Mouse (Mus musculus) hindbrain, embryonic 12.5 days (tissue): ENCODE results near the gene Hmgb2. TPM values are rescaled to one million over a fixed set of nuclear protein-coding genes. Genes with fewer than 3 reads are reported as not detected.
"Not testable (repeated sequence)": the region's sequence is repeated elsewhere in the genome, so short reads cannot be mapped to it uniquely, and the experiment has no call there.

Source experiments
- ATAC-seq: fragments of 200-750 bp; cut with Nextera tagmentation; 2 replicates; pipeline ENCODE4 v1.8.0; 2017; ENCODE audit warnings: moderate TSS enrichment; ENCODE audit not compliant: low FRiP score
- H3K27ac ChIP-seq: fragments of 300-500 bp; sonication (generic); 2 replicates; pipeline ENCODE4 v1.5.1; 2016; ENCODE audit warnings: mild to moderate bottlenecking
- H3K27me3 ChIP-seq: fragments of 300-500 bp; sonication (generic); 2 replicates; pipeline ENCODE4 v1.6.1; 2016; ENCODE audit warnings: mild to moderate bottlenecking
- H3K36me3 ChIP-seq: fragments of 300-500 bp; sonication (generic); 2 replicates; pipeline ENCODE4 v1.6.1; 2016; ENCODE audit warnings: mild to moderate bottlenecking
- H3K4me1 ChIP-seq: fragments of 300-500 bp; sonication (generic); 2 replicates; pipeline ENCODE4 v1.6.1; 2016
- H3K4me2 ChIP-seq: fragments of 300-500 bp; sonication (generic); replicated peaks from 2 replicates; pipeline ENCODE4 v1.6.1; 2016; ENCODE audit warnings: mild to moderate bottlenecking
- H3K4me3 ChIP-seq: fragments of 300-500 bp; sonication (generic); 2 replicates; pipeline ENCODE4 v1.5.1; 2016; ENCODE audit warnings: mild to moderate bottlenecking
- H3K9ac ChIP-seq: fragments of 300-500 bp; sonication (generic); 2 replicates; pipeline ENCODE4 v1.6.1; 2016; ENCODE audit warnings: mild to moderate bottlenecking, moderate library complexity
- H3K9me3 ChIP-seq: fragments of 300-500 bp; sonication (generic); replicated peaks from 2 replicates; pipeline ENCODE4 v1.6.1; 2016; ENCODE audit warnings: mild to moderate bottlenecking
- WGBS: fragments of 180-500 bp; shearing (Covaris S2); methylation state at CpG from one replicate; pipeline ENCODE4 v1.1.7; 2016; 5-methylcytosine and 5-hydroxymethylcytosine counted together
- polyA plus RNA-seq: library from polyadenylated mRNA; unstranded; fragments of >200 nt; fragmentation: Nextera tagmentation; extraction: Ambion mirVana; gene quantifications from 2 replicates; pipeline ENCODE4 v1.2.1, GENCODE M21; 2016

Gene Hmgb2
- polyA plus RNA-seq, 1 experiment from 2014 or later, result 331 TPM

DNA sequence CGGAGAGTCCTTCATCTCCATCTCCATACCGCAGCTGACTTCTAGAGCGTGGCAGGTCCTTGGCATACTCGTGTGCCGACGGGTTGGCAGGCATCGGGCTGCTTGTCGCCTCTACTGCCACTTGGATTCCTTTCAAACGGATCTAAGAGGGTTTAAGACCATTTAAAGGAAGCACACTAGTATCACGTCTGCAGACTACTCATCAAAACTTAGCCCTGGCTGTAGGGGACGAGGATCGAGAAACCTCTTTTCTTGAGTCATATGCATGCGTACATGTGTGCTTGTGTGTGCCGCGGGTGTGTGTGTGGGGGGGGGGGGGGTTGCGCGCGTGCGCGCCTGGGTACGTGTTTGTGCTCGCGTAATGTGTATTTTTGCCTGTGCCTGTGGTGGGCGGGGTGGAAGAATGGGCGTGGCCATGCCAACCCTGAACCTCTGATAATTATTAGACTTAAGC, 23.4 kb upstream of the Hmgb2 start:
- Histone ChIP-seq H3K4me1 (peaks cover 7% of the 10 kb centered on the region), H3K27ac (peak overlapping the region; percentile 99), H3K36me3 (no peaks in the 10 kb centered on the region), H3K27me3 (no peaks in the 10 kb centered on the region), H3K9me3 (no peaks in the 10 kb centered on the region), H3K4me3 (peak overlapping the region; percentile 97), H3K9ac (peak overlapping the region; percentile 65), H3K4me2 (peak overlapping the region; percentile 70)
- under 1% methylated on average over 25 of the region's 25 CpGs for WGBS
- peak; percentile 44 for ATAC-seq

DNA sequence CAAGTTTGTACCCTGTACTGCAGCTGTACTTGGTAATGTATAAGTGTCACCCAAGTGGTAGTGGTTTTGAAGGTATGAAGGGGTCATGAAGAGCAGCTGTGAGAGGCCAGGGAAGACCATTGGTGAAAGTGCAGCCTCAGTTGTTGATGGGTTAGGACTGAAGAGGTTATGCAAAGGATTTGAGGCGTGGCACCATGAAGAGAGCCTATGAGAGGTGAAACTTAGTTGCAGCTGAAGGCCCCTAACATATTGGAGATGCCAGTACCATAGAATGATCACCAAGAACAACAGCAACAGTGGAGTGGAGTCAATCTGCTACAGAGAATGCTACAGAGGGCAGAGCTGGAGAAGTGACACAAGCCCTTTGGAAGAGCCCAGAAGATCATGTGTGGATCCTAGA, 22.3 kb upstream of the Hmgb2 start:
- no peaks in the 10 kb centered on the region for H3K9me3 ChIP-seq
- H3K36me3 ChIP-seq, result no peaks in the 10 kb centered on the region
- H3K27me3 ChIP-seq, result no peaks in the 10 kb centered on the region
- no peak overlapping the region for H3K27ac ChIP-seq
- H3K4me2 ChIP-seq, result no peak overlapping the region
- no peak for ATAC-seq
- 94% methylated on average over 1 of the region's 1 CpGs for WGBS
- no peak overlapping the region for H3K9ac ChIP-seq
- peaks cover 7% of the 10 kb centered on the region for H3K4me1 ChIP-seq
- no peak overlapping the region for H3K4me3 ChIP-seq

GRCm38 (mm10) chr8:57489896-57490295, 21.8 kb upstream of the Hmgb2 start:
- no peaks in the 10 kb centered on the region for H3K36me3 ChIP-seq
- no peak overlapping the region for H3K9ac ChIP-seq
- ATAC-seq, result no peak
- H3K4me1 ChIP-seq, result peaks cover 7% of the 10 kb centered on the region
- H3K4me2 ChIP-seq, result no peak overlapping the region
- H3K4me3 ChIP-seq, result no peak overlapping the region
- no peaks in the 10 kb centered on the region for H3K27me3 ChIP-seq
- H3K9me3 ChIP-seq, result no peaks in the 10 kb centered on the region
- no peak overlapping the region for H3K27ac ChIP-seq

- Histone ChIP-seq H3K9me3 (no peaks in the 10 kb centered on the region), H3K9ac (no peak overlapping the region)
- 93% methylated on average over 4 of the region's 4 CpGs for WGBS
These were observed 19.8 kb upstream of the Hmgb2 start for GRCm38 (mm10) chr8:57491873-57492272.

GRCm38 (mm10) chr8:57498494-57498846, 13.2 kb upstream of the Hmgb2 start:
- 47% methylated on average over 8 of the region's 8 CpGs for WGBS
- Histone ChIP-seq H3K9me3 (no peaks in the 10 kb centered on the region), H3K4me1 (peaks cover 9% of the 10 kb centered on the region; the same call in 1 of the 2 replicates), H3K4me3 (no peak overlapping the region), H3K4me2 (peak overlapping the region; percentile 19; the same call in 1 of the 2 replicates), H3K27ac (0 out of 2 replicates have a peak overlapping the region, but pooled peaks have one; percentile 23), H3K27me3 (no peaks in the 10 kb centered on the region), H3K36me3 (no peaks in the 10 kb centered on the region), H3K9ac (no peak overlapping the region)
- ATAC-seq, result peak; percentile 24; the same call in 1 of the 2 replicates

More at GRCm38 (mm10) chr8:57491873-57492272, 19.8 kb upstream of the Hmgb2 start:
- no peaks in the 10 kb centered on the region for H3K36me3 ChIP-seq
- no peak overlapping the region for H3K4me3 ChIP-seq
- no peak for ATAC-seq
- no peaks in the 10 kb centered on the region for H3K4me1 ChIP-seq
- no peak overlapping the region for H3K4me2 ChIP-seq
- no peaks in the 10 kb centered on the region for H3K27me3 ChIP-seq
- no peak overlapping the region for H3K27ac ChIP-seq

GRCm38 (mm10) chr8:57498847-57499511, 12.7 kb upstream of the Hmgb2 start:
- 40% methylated on average over 17 of the region's 17 CpGs for WGBS
- H3K4me2 ChIP-seq, result peak overlapping the region; percentile 19

GRCm38 (mm10) chr8:57503641-57504040, 8.1 kb upstream of the Hmgb2 start:
- no peak for ATAC-seq
- Histone ChIP-seq H3K9ac (no peak overlapping the region), H3K27me3 (no peaks in the 10 kb centered on the region), H3K9me3 (no peaks in the 10 kb centered on the region), H3K4me2 (no peak overlapping the region), H3K4me3 (no peak overlapping the region), H3K36me3 (no peaks in the 10 kb centered on the region), H3K4me1 (peaks cover 6% of the 10 kb centered on the region; the same call in 1 of the 2 replicates), H3K27ac (no peak overlapping the region)
- 49% methylated on average over 5 of the region's 5 CpGs for WGBS

More at GRCm38 (mm10) chr8:57498847-57499511, 12.7 kb upstream of the Hmgb2 start:
- no peak overlapping the region for H3K4me3 ChIP-seq
- peaks cover 9% of the 10 kb centered on the region; the same call in 1 of the 2 replicates for H3K4me1 ChIP-seq
- H3K9me3 ChIP-seq, result no peaks in the 10 kb centered on the region
- no peaks in the 10 kb centered on the region for H3K27me3 ChIP-seq
- no peaks in the 10 kb centered on the region for H3K36me3 ChIP-seq
- H3K27ac ChIP-seq, result 0 out of 2 replicates have a peak overlapping the region, but pooled peaks have one; percentile 23
- peak; percentile 71 for ATAC-seq
- H3K9ac ChIP-seq, result no peak overlapping the region

DNA sequence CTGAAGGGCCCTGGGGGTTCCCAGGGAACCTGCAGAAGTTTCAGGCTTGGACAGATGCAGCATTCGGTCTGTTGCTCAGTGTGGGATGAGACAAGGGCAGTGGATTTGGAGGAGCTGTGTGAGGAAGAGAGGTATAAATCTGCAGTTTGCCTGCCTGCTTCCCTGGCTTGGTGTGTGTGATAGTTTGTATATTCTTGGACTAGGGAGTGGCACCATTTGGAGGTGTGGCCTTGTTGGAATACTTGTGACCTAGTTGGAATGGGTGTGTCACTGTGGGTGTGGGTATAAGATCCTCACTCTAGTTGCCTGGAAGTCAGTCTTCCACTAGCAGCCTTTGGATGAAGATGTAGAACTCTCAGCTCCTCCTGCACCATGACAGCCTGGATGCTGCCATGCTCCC, 6.2 kb upstream of the Hmgb2 start:
- H3K4me1 ChIP-seq, H3K27me3 ChIP-seq, H3K27ac ChIP-seq, H3K9me3 ChIP-seq, ATAC-seq, H3K36me3 ChIP-seq, H3K4me3 ChIP-seq, H3K4me2 ChIP-seq, H3K9ac ChIP-seq: not testable (repeated sequence)
- 90% methylated on average over 1 of the region's 1 CpGs for WGBS

GRCm38 (mm10) chr8:57507556-57508063, 4.1 kb upstream of the Hmgb2 start:
- ATAC-seq, result no peak
- no peaks in the 10 kb centered on the region for H3K27me3 ChIP-seq
- no peak overlapping the region for H3K9ac ChIP-seq
- H3K4me3 ChIP-seq, result no peak overlapping the region
- no peak overlapping the region for H3K27ac ChIP-seq
- H3K36me3 ChIP-seq, result no peaks in the 10 kb centered on the region
- no peaks in the 10 kb centered on the region for H3K4me1 ChIP-seq
- WGBS, result 83% methylated on average over 4 of the region's 4 CpGs
- H3K4me2 ChIP-seq, result no peak overlapping the region
- H3K9me3 ChIP-seq, result no peaks in the 10 kb centered on the region

- no peak overlapping the region for H3K9ac ChIP-seq
- no peaks in the 10 kb centered on the region for H3K9me3 ChIP-seq
- H3K36me3 ChIP-seq, result no peaks in the 10 kb centered on the region
- no peak overlapping the region for H3K4me3 ChIP-seq
- no peak overlapping the region for H3K4me2 ChIP-seq
- 87% methylated on average over 4 of the region's 4 CpGs for WGBS
- no peak overlapping the region for H3K27ac ChIP-seq
- no peak for ATAC-seq
- H3K4me1 ChIP-seq, result peaks cover 8% of the 10 kb centered on the region
- H3K27me3 ChIP-seq, result no peaks in the 10 kb centered on the region
These were observed 3.0 kb upstream of the Hmgb2 start for GRCm38 (mm10) chr8:57508657-57509056.

GRCm38 (mm10) chr8:57510791-57511315, 854 bp upstream of the Hmgb2 start:
- ATAC-seq, result no peak; the same call in 1 of the 2 replicates
- peak overlapping the region; percentile 86 for H3K4me2 ChIP-seq
- peak overlapping the region; percentile 80 for H3K4me3 ChIP-seq
- peak overlapping the region; percentile 75 for H3K9ac ChIP-seq
- WGBS, result 2% methylated on average over 31 of the region's 31 CpGs
- H3K27me3 ChIP-seq, result no peaks in the 10 kb centered on the region
- peaks cover 9% of the 10 kb centered on the region for H3K4me1 ChIP-seq
- H3K36me3 ChIP-seq, result 0 out of 2 replicates have a peak, but pooled peaks cover 3% of the 10 kb centered on the region
- H3K27ac ChIP-seq, result peak overlapping the region; percentile 100
- no peaks in the 10 kb centered on the region for H3K9me3 ChIP-seq

DNA sequence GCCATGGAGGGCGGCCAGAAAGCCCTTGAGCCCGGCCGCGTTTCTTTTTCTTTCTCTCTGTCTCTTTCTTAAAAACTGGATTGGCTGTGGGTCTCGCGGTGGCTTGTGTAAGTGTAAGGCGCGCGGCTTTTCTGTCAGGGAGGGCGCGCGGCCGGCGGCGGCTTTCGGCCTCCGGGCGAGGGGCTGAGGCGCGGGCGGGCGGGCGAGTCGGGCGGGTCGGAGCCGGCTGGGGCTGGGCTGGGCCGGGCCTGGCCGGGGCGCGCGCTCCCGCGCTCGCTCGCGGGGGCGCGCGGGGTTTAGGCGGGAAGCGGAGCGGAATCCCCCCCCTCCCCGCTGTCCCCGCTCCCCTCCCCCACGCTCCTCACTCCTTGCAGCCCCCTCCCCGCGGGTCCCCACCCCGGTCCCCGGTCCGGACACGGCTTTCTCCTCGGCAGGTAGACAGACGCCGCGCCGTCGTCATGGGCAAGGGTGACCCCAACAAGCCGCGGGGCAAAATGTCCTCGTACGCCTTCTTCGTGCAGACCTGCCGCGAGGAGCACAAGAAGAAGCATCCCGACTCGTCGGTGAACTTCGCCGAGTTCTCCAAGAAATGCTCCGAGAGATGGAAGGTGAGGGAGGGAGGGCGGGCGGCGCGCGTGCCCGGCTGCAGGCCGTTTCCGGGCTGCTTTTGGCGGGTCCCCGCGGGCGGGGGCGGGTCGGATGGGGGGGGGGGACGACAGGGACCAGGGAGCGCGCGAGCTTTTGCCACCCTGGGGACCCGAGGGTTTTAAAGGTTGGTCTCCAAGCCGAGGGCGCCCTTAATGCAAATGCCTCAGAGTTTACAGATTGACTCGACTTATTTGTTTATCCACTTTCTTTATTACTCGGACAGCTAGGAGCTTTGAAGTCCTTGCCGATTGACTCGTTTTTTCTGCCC, 692 bp downstream of the Hmgb2 start:
- Histone ChIP-seq H3K36me3 (0 out of 2 replicates have a peak, but pooled peaks cover 5% of the 10 kb centered on the region), H3K27me3 (no peaks in the 10 kb centered on the region), H3K4me1 (peaks cover 9% of the 10 kb centered on the region), H3K9me3 (no peaks in the 10 kb centered on the region), H3K27ac (peak overlapping the region; percentile 100), H3K4me2 (peak overlapping the region; percentile 74), H3K4me3 (peak overlapping the region; percentile 80), H3K9ac (peak overlapping the region; percentile 97)
- WGBS, result under 1% methylated on average over 65 of the region's 96 CpGs
- peak; percentile 58 for ATAC-seq
